Comparison of ENCODE assay signal across 13 mouse cellular contexts in the genomic region with DNA sequence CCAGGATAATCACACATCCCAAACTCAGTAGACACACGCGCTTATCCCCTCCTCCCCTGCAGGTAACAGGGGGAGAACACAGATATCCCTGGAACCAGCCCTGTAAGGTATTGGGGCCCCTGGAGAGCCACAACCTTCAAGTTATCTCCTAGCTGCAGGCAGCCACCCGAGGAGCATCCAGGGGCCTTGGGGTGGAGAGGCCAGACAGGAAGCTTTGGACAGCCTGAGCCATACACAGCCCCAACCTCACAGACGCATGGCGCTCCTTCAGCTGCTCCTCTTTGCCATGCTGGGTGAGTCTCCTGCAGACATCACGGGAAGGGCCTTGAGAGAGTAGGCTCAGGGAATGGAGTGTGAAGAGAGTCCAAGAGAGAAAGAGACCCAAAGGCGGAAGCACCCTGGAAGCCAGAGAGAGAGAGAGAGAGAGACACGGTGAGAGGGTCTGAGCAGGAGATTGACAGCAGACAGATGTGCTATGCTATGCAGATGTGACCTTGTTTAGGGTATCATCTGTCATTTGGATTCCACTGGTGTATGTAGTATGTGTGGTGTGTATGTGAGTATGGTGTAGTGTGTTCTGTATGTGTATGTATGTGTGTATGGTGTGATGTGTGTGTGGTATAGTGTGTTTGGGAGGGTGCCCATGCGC. TPM values are rescaled to one million over a fixed set of nuclear protein-coding genes. Genes with fewer than 3 reads are reported as not detected.
A peak's percentile ranks its signal among the peaks of the same experiment; 100 is the strongest.
DNase-seq lines count a peak whose midpoint lies in the region; ATAC-seq and TF ChIP-seq lines count a peak whose summit lies in the region.
"Had no signal": no experiment of that assay in that cellular context is flagged by ENCODE, and none has a peak within 500 bp of the region (broad histone marks: within the 10 kb centered on the region; RNA-seq: fewer than 3 reads in every experiment).

Gene 6030468B19Rik (plus strand): TSS at position 150 of the 649 bp plus-strand sequence.

- peak within 1 kb of the TSS; percentile 19 for H3K27ac ChIP-seq in hindbrain, embryonic 10.5 days
- H3K27ac ChIP-seq in hindbrain, embryonic 11.5 days (ENCODE audit: low read depth, low read length) = no peak within 1 kb of the TSS
- peak within 1 kb of the TSS; percentile 77 for H3K27ac ChIP-seq in CH12.LX (ENCODE audit: insufficient read depth, low read depth)
- H3K27ac ChIP-seq: embryonic facial prominence, embryonic 15.5 days; layer of hippocampus, adult 2 months had no signal

- ATAC-seq in hindbrain, embryonic 11.5 days (ENCODE audit: low FRiP score) = no peak
- ATAC-seq in erythroid progenitor cell, adult 5-6 weeks (replicated peaks; ENCODE audit: low FRiP score, poor library complexity, severe bottlenecking) = peak; percentile 90
- peak; percentile 84 for ATAC-seq in megakaryocyte-erythroid progenitor cell, adult 5-6 weeks (replicated peaks; ENCODE audit: low FRiP score, low TSS enrichment, poor library complexity, severe bottlenecking)

- peaks cover 22% of the 10 kb centered on the region for H3K4me1 ChIP-seq in hindbrain, embryonic 10.5 days (replicated peaks)
- no peaks in the 10 kb centered on the region for H3K4me1 ChIP-seq in hindbrain, embryonic 11.5 days (replicated peaks; ENCODE audit: control insufficient read depth, insufficient read depth, low read length)
- H3K4me1 ChIP-seq in CH12.LX (ENCODE audit: control insufficient read depth in 1 of 2, insufficient read depth in 2 of 2) = peaks cover 45 to 93% of the 10 kb centered on the region in 2 experiments

- in situ Hi-C loops in CH12.LX (cut with MboI; ENCODE audit: low pct_ligation_motif_present, low pct_unique_long_range_greater_than_20kb, low sequenced_read_pairs) = loop anchor here (5.0 kb wide), 1 partner anchor 410 kb away; no protein-coding TSS in a partner anchor

- TF ChIP-seq POLR2A in CH12.LX (IDR thresholded peaks at IDR 0.05; ENCODE audit: low read depth, low read length) = no peak

- 0 out of 2 replicates have a peak within 1 kb of the TSS, but pooled peaks have one; percentile 5 for H3K4me3 ChIP-seq in hindbrain, embryonic 10.5 days
- no peak within 1 kb of the TSS for H3K4me3 ChIP-seq in hindbrain, embryonic 11.5 days (ENCODE audit: low read depth, low read length)
- peak within 1 kb of the TSS in 2 of 3 experiments; percentile 20 to 30 for H3K4me3 ChIP-seq in CH12.LX (replicated peaks in 1 of 3; ENCODE audit: low read depth in 2 of 3, low read length in 2 of 3, poor library complexity in 1 of 3)
- H3K4me3 ChIP-seq: embryonic facial prominence, embryonic 15.5 days; layer of hippocampus, adult 2 months had no signal

- H3K36me3 ChIP-seq in hindbrain, embryonic 10.5 days = no peaks in the 10 kb centered on the region
- no peaks in the 10 kb centered on the region for H3K36me3 ChIP-seq in hindbrain, embryonic 11.5 days (ENCODE audit: control insufficient read depth, insufficient read depth, low read length)
- H3K36me3 ChIP-seq in CH12.LX (replicated peaks in 1 of 2; ENCODE audit: control insufficient read depth in 1 of 2, insufficient read depth in 1 of 2, low read length in 1 of 2) = peaks cover 0 to 3% of the 10 kb centered on the region in 2 experiments
- H3K36me3 ChIP-seq: embryonic facial prominence, embryonic 15.5 days had no signal

- no peak for TF ChIP-seq EP300 in CH12.LX (IDR thresholded peaks at IDR 0.05; ENCODE audit: low read length)

- WGBS in hindbrain, embryonic 10.5 days = 59% methylated on average over 9 of the region's 9 CpGs
- WGBS in hindbrain, embryonic 11.5 days = 58% methylated on average over 9 of the region's 9 CpGs

- no peaks in the 10 kb centered on the region for H3K9me3 ChIP-seq in hindbrain, embryonic 10.5 days
- no peaks in the 10 kb centered on the region for H3K9me3 ChIP-seq in hindbrain, embryonic 11.5 days (ENCODE audit: control insufficient read depth, low read length)
- no peaks in the 10 kb centered on the region for H3K9me3 ChIP-seq in CH12.LX (replicated peaks; ENCODE audit: low read length)
- H3K9me3 ChIP-seq: embryonic facial prominence, embryonic 15.5 days had no signal

- peaks cover 9% of the 10 kb centered on the region for H3K27me3 ChIP-seq in hindbrain, embryonic 10.5 days (ENCODE audit: insufficient read depth, poor library complexity, severe bottlenecking)
- no peaks in the 10 kb centered on the region for H3K27me3 ChIP-seq in hindbrain, embryonic 11.5 days (ENCODE audit: control insufficient read depth, insufficient read depth, low read length)
- H3K27me3 ChIP-seq in CH12.LX (replicated peaks) = no peaks in the 10 kb centered on the region
- H3K27me3 ChIP-seq: embryonic facial prominence, embryonic 15.5 days had no signal

- dilution Hi-C loops in CH12.LX (cut with MboI; ENCODE audit: extremely low pct_ligation_motif_present, extremely low pct_unique_long_range_greater_than_20kb, low sequenced_read_pairs) = no loop called here

- TF ChIP-seq CTCF in CH12.LX (conservative IDR thresholded peaks at IDR 0.05 in 1 of 2, IDR thresholded peaks at IDR 0.05 in 1 of 2; ENCODE audit: low read depth in 2 of 2, low read length in 2 of 2) = no peak

- no peaks in the 10 kb centered on the region for H3K79me2 ChIP-seq in CH12.LX (replicated peaks; ENCODE audit: control insufficient read depth, extremely low read depth, insufficient read depth, poor library complexity, severe bottlenecking)

- DNase-seq in hindbrain, embryonic 10.5 days (ENCODE audit: low spot score) = no peak
- DNase-seq in hindbrain, embryonic 11.5 days (ENCODE audit: low spot score) = no peak
- peak; percentile 33 for DNase-seq in CH12.LX (ENCODE audit: extremely low read depth)
- DNase-seq in adrenal gland, adult 8-10 months = no peak
- DNase-seq in cerebellum, postnatal 10 days = no peak
- DNase-seq in ovary, postnatal 10 days (ENCODE audit: low spot score) = no peak
- DNase-seq: gastrocnemius, postnatal 36 days; lung, postnatal 10 days had no signal

- H3K9ac ChIP-seq in hindbrain, embryonic 11.5 days (ENCODE audit: low read depth, low read length) = no peak within 1 kb of the TSS
- peak within 1 kb of the TSS; percentile 15; the same call in 1 of the 2 replicates for H3K9ac ChIP-seq in CH12.LX (ENCODE audit: insufficient read depth, low read depth)
- H3K9ac ChIP-seq: embryonic facial prominence, embryonic 15.5 days had no signal

- H3K4me2 ChIP-seq in hindbrain, embryonic 11.5 days (replicated peaks; ENCODE audit: low read depth, low read length) = no peak within 1 kb of the TSS
- peak within 1 kb of the TSS; percentile 33 for H3K4me2 ChIP-seq in CH12.LX (ENCODE audit: insufficient read depth, low read depth, poor library complexity, severe bottlenecking)
- H3K4me2 ChIP-seq: embryonic facial prominence, embryonic 15.5 days had no signal

- no peak for TF ChIP-seq RAD21 in CH12.LX (IDR thresholded peaks at IDR 0.05; ENCODE audit: low read depth, low read length)

TF ChIP-seq in CH12.LX, 34 proteins besides CTCF, POLR2A, EP300 and RAD21:
- TF ChIP-seq MAX (IDR thresholded peaks at IDR 0.05; ENCODE audit: low read length) (peak; percentile 46; the same call in 1 of the 2 replicates), MEF2A (IDR thresholded peaks at IDR 0.05; ENCODE audit: borderline replicate concordance, low read depth, low read length) (no peak), ELF1 (IDR thresholded peaks at IDR 0.05; ENCODE audit: low read depth, low read length) (peak; percentile 14; the same call in 1 of the 2 replicates), E2F4 (IDR thresholded peaks at IDR 0.05; ENCODE audit: insufficient replicate concordance, low read depth, low read length) (no peak), UBTF (IDR thresholded peaks at IDR 0.05; ENCODE audit: low read depth, low read length) (no peak), ZNF384 (IDR thresholded peaks at IDR 0.05; ENCODE audit: low read depth, low read length) (no peak), MAZ (IDR thresholded peaks at IDR 0.05; ENCODE audit: low read depth, low read length) (no peak), IRF4 (IDR thresholded peaks at IDR 0.05; ENCODE audit: low read depth, low read length) (0 out of 2 replicates have a peak, but pooled peaks have one; percentile 12), RCOR1 (conservative IDR thresholded peaks at IDR 0.05; ENCODE audit: low read depth, low read length) (no peak), JUND (conservative IDR thresholded peaks at IDR 0.05; ENCODE audit: low read depth, low read length) (no peak), USF2 (conservative IDR thresholded peaks at IDR 0.05; ENCODE audit: low read depth, low read length) (no peak), USF1 (IDR thresholded peaks at IDR 0.05; ENCODE audit: low read depth, low read length) (no peak), CHD2 (IDR thresholded peaks at IDR 0.05; ENCODE audit: low read length) (no peak), HCFC1 (IDR thresholded peaks at IDR 0.05; ENCODE audit: low read depth, low read length) (no peak; the same call in 1 of the 2 replicates)
TF ChIP-seq in CH12.LX: peak in this region for 3.

RNA-seq across cellular contexts. Expression of gene 6030468B19Rik, which starts in this region (rescaled TPM):
- 1.2 and 2.2 TPM in 2 replicates for polyA plus RNA-seq in hindbrain, embryonic 10.5 days (2016; fragmentation: Nextera tagmentation; extraction: Ambion mirVana)
- 1.5 TPM in 1 of 2 replicates, not detected in the other for polyA plus RNA-seq in hindbrain, embryonic 11.5 days (2014; fragmentation: Nextera tagmentation; extraction: Ambion mirVana)
- total RNA-seq in CH12.LX (2012; rRNA removed) = 0.46 and 0.93 TPM in 2 replicates
- total RNA-seq in CH12.LX (2014; rRNA removed) = 1.3 and 1.5 TPM in 2 replicates
- 1.4 and 1.7 TPM in 2 replicates for polyA plus RNA-seq in CH12.LX (2012; ENCODE audit: insufficient read length, low read depth)
- 82.6 and 84.3 TPM in 2 replicates for total RNA-seq in erythroid progenitor cell, adult 5-6 weeks (2015; ENCODE audit: low replicate concordance)
- 23.8 and 25.8 TPM in 2 replicates for total RNA-seq in erythroid progenitor cell, adult 5-6 weeks (2017; ENCODE audit: low replicate concordance)
- 5.8 and 6.8 TPM in 2 replicates for total RNA-seq in megakaryocyte-erythroid progenitor cell, adult 5-6 weeks (2014; fragmentation: Nextera tagmentation)
- 1.8 and 4.2 TPM in 2 replicates for total RNA-seq in megakaryocyte-erythroid progenitor cell, adult 5-6 weeks (2017)
- total RNA-seq in adrenal gland, adult 8-10 months (2022) = not detected
- total RNA-seq: gastrocnemius, postnatal 36 days had no signal
- polyA plus RNA-seq: testis, adult 2 months had no signal
